Mouse (Mus musculus): ENCODE measurements at regions not wholly inside any gene's neighbourhood (a gene's known extent, or its start where the extent isn't known, plus 50 kb on each side); places are given as distances from the start of the nearest gene placed in this dataset.

- no peak overlapping the region for H3K4me3 ChIP-seq (ENCODE audit: control insufficient read depth in 1 of 2, insufficient read depth in 1 of 2, low read depth in 2 of 2, low read length in 2 of 2)
- no peaks in the 10 kb centered on the region for H3K27me3 ChIP-seq (ENCODE audit: control insufficient read depth in 1 of 2, insufficient read depth in 2 of 2, low read length in 2 of 2)
- H3K4me1 ChIP-seq (ENCODE audit: control insufficient read depth in 1 of 2, insufficient read depth in 2 of 2, low read length in 2 of 2) = no peaks in the 10 kb centered on the region
- no peaks in the 10 kb centered on the region for H3K79me2 ChIP-seq (ENCODE audit: control insufficient read depth, insufficient read depth, low read length, poor library complexity)
- no peak for DNase-seq (ENCODE audit: low read depth, low spot score)
- no peaks in the 10 kb centered on the region for H3K9me3 ChIP-seq (replicated peaks; ENCODE audit: insufficient read depth, low read length)
- H3K36me3 ChIP-seq (ENCODE audit: control insufficient read depth in 1 of 2, insufficient read depth in 2 of 2, low read length in 2 of 2) = no peaks in the 10 kb centered on the region
- no peak overlapping the region for H3K9ac ChIP-seq (ENCODE audit: control insufficient read depth, low read depth, low read length, poor library complexity, severe bottlenecking)
- H3K27ac ChIP-seq (ENCODE audit: control insufficient read depth, low read depth, low read length) = no peak overlapping the region
- TF ChIP-seq HCFC1 (IDR thresholded peaks at IDR 0.05; ENCODE audit: low read depth, low read length) = no peak
- TF ChIP-seq JUND (IDR thresholded peaks at IDR 0.05; ENCODE audit: low read depth, low read length) = no peak
- no peak for TF ChIP-seq MAX (IDR thresholded peaks at IDR 0.05; ENCODE audit: low read length)
- no peak for TF ChIP-seq CHD2 (IDR thresholded peaks at IDR 0.05; ENCODE audit: low read length)
- no peak for TF ChIP-seq SMC3 (IDR thresholded peaks at IDR 0.05; ENCODE audit: low read depth, low read length)
- TF ChIP-seq RCOR1 (IDR thresholded peaks at IDR 0.05; ENCODE audit: low read depth, low read length) = no peak
- no peak for TF ChIP-seq RAD21 (IDR thresholded peaks at IDR 0.05; ENCODE audit: low read depth, low read length)
- TF ChIP-seq GABPA (IDR thresholded peaks at IDR 0.05; ENCODE audit: low read depth, low read length) = no peak
- no peak for TF ChIP-seq USF2 (IDR thresholded peaks at IDR 0.05; ENCODE audit: borderline replicate concordance in 1 of 2, insufficient read depth in 1 of 2, low read depth in 1 of 2, low read length in 2 of 2)
- TF ChIP-seq E2F4 (IDR thresholded peaks at IDR 0.05; ENCODE audit: borderline replicate concordance, low read depth, low read length) = no peak
- TF ChIP-seq MYB (IDR thresholded peaks at IDR 0.05; ENCODE audit: low read depth, low read length) = no peak
- no peak for TF ChIP-seq CHD1 (IDR thresholded peaks at IDR 0.05; ENCODE audit: low read depth, low read length)
- TF ChIP-seq POLR2AphosphoS2 (IDR thresholded peaks at IDR 0.05; ENCODE audit: low read length) = no peak
Measured at GRCm38 (mm10) chr17:16041542-16042251, 210.9 kb upstream of the Rgmb start.

- no peaks in the 10 kb centered on the region for H3K36me3 ChIP-seq (ENCODE audit: control insufficient read depth in 1 of 2, insufficient read depth in 2 of 2, low read length in 2 of 2)
- H3K79me2 ChIP-seq (ENCODE audit: control insufficient read depth, insufficient read depth, low read length, poor library complexity) = no peaks in the 10 kb centered on the region
- TF ChIP-seq ZKSCAN1 (IDR thresholded peaks at IDR 0.05; ENCODE audit: low read depth, low read length) (no peak), TBP (IDR thresholded peaks at IDR 0.05; ENCODE audit: low read depth, low read length) (no peak), HCFC1 (IDR thresholded peaks at IDR 0.05; ENCODE audit: low read depth, low read length) (no peak), USF2 (IDR thresholded peaks at IDR 0.05; ENCODE audit: borderline replicate concordance in 1 of 2, insufficient read depth in 1 of 2, low read depth in 1 of 2, low read length in 2 of 2) (no peak), TAL1 (IDR thresholded peaks at IDR 0.05; ENCODE audit: low read length) (no peak), CHD2 (IDR thresholded peaks at IDR 0.05; ENCODE audit: low read length) (no peak), MAFK (IDR thresholded peaks at IDR 0.05; ENCODE audit: borderline replicate concordance, low read depth, low read length) (no peak), E2F4 (IDR thresholded peaks at IDR 0.05; ENCODE audit: borderline replicate concordance, low read depth, low read length) (no peak), TCF12 (IDR thresholded peaks at IDR 0.05; ENCODE audit: low read depth, low read length) (no peak), ZMIZ1 (IDR thresholded peaks at IDR 0.05; ENCODE audit: low read depth, low read length) (no peak)
- no peaks in the 10 kb centered on the region for H3K9me3 ChIP-seq (replicated peaks; ENCODE audit: insufficient read depth, low read length)
- H3K4me3 ChIP-seq (ENCODE audit: control insufficient read depth in 1 of 2, insufficient read depth in 1 of 2, low read depth in 2 of 2, low read length in 2 of 2) = no peak overlapping the region
- H3K4me1 ChIP-seq (ENCODE audit: control insufficient read depth in 1 of 2, insufficient read depth in 2 of 2, low read length in 2 of 2) = no peaks in the 10 kb centered on the region
- no peak for DNase-seq (ENCODE audit: low read depth, low spot score)
- no peaks in the 10 kb centered on the region for H3K27me3 ChIP-seq (ENCODE audit: control insufficient read depth in 1 of 2, insufficient read depth in 2 of 2, low read length in 2 of 2)
- no peak overlapping the region for H3K27ac ChIP-seq (ENCODE audit: control insufficient read depth, low read depth, low read length)
- no peak overlapping the region for H3K9ac ChIP-seq (ENCODE audit: control insufficient read depth, low read depth, low read length, poor library complexity, severe bottlenecking)
Measured at GRCm38 (mm10) chr17:16027989-16028388, 197.2 kb upstream of the Rgmb start.
